Mouse (Mus musculus) heart, postnatal 0 days (tissue): Measurements from ENCODE around the gene Mttp.

ENCODE experiments used
- CTCF ChIP-seq: IDR thresholded peaks from 2 replicates; pipeline ENCODE4 v1.5.1; 2016; ENCODE audit warnings: antibody characterized with exemption, control low read depth, low read depth
- EP300 ChIP-seq: IDR thresholded peaks from 2 replicates; pipeline ENCODE4 v1.6.1; 2016; ENCODE audit warnings: antibody characterized with exemption, low read depth

DNA sequence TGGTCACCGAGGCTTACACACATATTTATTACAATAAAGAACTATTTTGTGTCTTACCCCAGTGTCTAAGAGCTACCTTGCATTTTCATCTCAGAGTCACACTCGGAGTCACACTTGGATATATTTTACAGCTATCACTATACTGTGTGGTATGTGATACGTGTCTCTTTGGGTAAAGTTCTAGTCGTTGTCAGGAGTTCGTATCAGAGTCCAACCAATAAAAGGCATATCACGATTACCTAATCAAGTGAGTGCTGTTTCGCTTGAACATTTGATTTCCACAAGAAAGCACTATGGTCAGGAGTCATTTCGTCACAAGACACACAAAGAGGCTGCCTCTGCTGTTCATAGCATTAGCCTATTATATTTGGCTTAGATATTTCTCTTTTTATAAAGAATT is 11.3 kb downstream of the Mttp start:
- no peak for TF ChIP-seq CTCF
- TF ChIP-seq EP300: no peak
